Mouse (Mus musculus): Measurements from ENCODE around the gene Aunip.

Gene Aunip

GRCm38 (mm10) chr4:134510845-134511411 lies at the start of gene Aunip:
Gene Aunip (plus strand): TSS chr4:134510999.
- no peak for TF ChIP-seq GATA4 (IDR thresholded peaks at IDR 0.05; ENCODE audit: insufficient replicate concordance, low read length)

- TF ChIP-seq GATA4 (IDR thresholded peaks at IDR 0.05; ENCODE audit: insufficient replicate concordance, low read length) = no peak
Observed at GRCm38 (mm10) chr4:134461252-134461651, 49.5 kb upstream of the Aunip start.

- TF ChIP-seq GATA4 (IDR thresholded peaks at IDR 0.05; ENCODE audit: insufficient replicate concordance, low read length) = no peak
Observed at GRCm38 (mm10) chr4:134465789-134466188, 45.0 kb upstream of the Aunip start.

- TF ChIP-seq GATA4 (IDR thresholded peaks at IDR 0.05; ENCODE audit: insufficient replicate concordance, low read length) = no peak
Observed at GRCm38 (mm10) chr4:134466381-134467262, 44.2 kb upstream of the Aunip start.

- TF ChIP-seq GATA4 (IDR thresholded peaks at IDR 0.05; ENCODE audit: insufficient replicate concordance, low read length) = peak; percentile 60; the same call in 1 of the 2 replicates
Observed at GRCm38 (mm10) chr4:134467435-134468214, 43.2 kb upstream of the Aunip start.

- no peak for TF ChIP-seq GATA4 (IDR thresholded peaks at IDR 0.05; ENCODE audit: insufficient replicate concordance, low read length)
Observed at GRCm38 (mm10) chr4:134468215-134468575, 42.6 kb upstream of the Aunip start, which contains the start of gene Stmn1. Gene Stmn1 (plus strand): TSS chr4:134468320.

GRCm38 (mm10) chr4:134468578-134469266 lies 42.1 kb upstream of the Aunip start:
- TF ChIP-seq GATA4 (IDR thresholded peaks at IDR 0.05; ENCODE audit: insufficient replicate concordance, low read length) = no peak

- no peak for TF ChIP-seq GATA4 (IDR thresholded peaks at IDR 0.05; ENCODE audit: insufficient replicate concordance, low read length)
Observed at GRCm38 (mm10) chr4:134469341-134469796, 41.4 kb upstream of the Aunip start.

GRCm38 (mm10) chr4:134469985-134470384 lies 40.8 kb upstream of the Aunip start:
- no peak for TF ChIP-seq GATA4 (IDR thresholded peaks at IDR 0.05; ENCODE audit: insufficient replicate concordance, low read length)

GRCm38 (mm10) chr4:134471469-134471868 lies 39.3 kb upstream of the Aunip start:
- TF ChIP-seq GATA4 (IDR thresholded peaks at IDR 0.05; ENCODE audit: insufficient replicate concordance, low read length) = no peak

GRCm38 (mm10) chr4:134473764-134474163 lies 37.0 kb upstream of the Aunip start:
- TF ChIP-seq GATA4 (IDR thresholded peaks at IDR 0.05; ENCODE audit: insufficient replicate concordance, low read length) = no peak

- TF ChIP-seq GATA4 (IDR thresholded peaks at IDR 0.05; ENCODE audit: insufficient replicate concordance, low read length) = no peak
Observed at GRCm38 (mm10) chr4:134474240-134474639, 36.6 kb upstream of the Aunip start.

GRCm38 (mm10) chr4:134476899-134477298 lies 33.9 kb upstream of the Aunip start:
- no peak for TF ChIP-seq GATA4 (IDR thresholded peaks at IDR 0.05; ENCODE audit: insufficient replicate concordance, low read length)

GRCm38 (mm10) chr4:134478031-134478430 lies 32.8 kb upstream of the Aunip start:
- no peak for TF ChIP-seq GATA4 (IDR thresholded peaks at IDR 0.05; ENCODE audit: insufficient replicate concordance, low read length)

GRCm38 (mm10) chr4:134479839-134480238 lies 31.0 kb upstream of the Aunip start:
- no peak for TF ChIP-seq GATA4 (IDR thresholded peaks at IDR 0.05; ENCODE audit: insufficient replicate concordance, low read length)
